Mouse (Mus musculus): ENCODE data around the gene Plcg1. TPM values are rescaled to one million over a fixed set of nuclear protein-coding genes. Genes with fewer than 3 reads are reported as not detected.

The Plcg1 gene
- polyA plus RNA-seq, 1 experiment from 2014 or later, result 68.8 TPM

GRCm38 (mm10) chr2:160804794-160805527 is 73.9 kb downstream of the Plcg1 start:
- no peak overlapping the region for H3K4me2 ChIP-seq
- no peaks in the 10 kb centered on the region for H3K27me3 ChIP-seq (ENCODE audit: insufficient read depth, low read length)
- no peak for TF ChIP-seq CTCF (IDR thresholded peaks at IDR 0.05; ENCODE audit: low read depth)
- no peaks in the 10 kb centered on the region for H3K9me3 ChIP-seq (ENCODE audit: low read depth, low read length)
- no peak for DNase-seq
- H3K4me3 ChIP-seq (ENCODE audit: low read depth, low read length), result no peak overlapping the region
- 29% methylated on average over 4 of the region's 4 CpGs for WGBS
- no peak for ATAC-seq (ENCODE audit: insufficient read depth)
- no peak overlapping the region for H3K9ac ChIP-seq
- no peaks in the 10 kb centered on the region for H3K36me3 ChIP-seq (ENCODE audit: insufficient read depth)
- peak overlapping the region; percentile 8; the same call in 1 of the 2 replicates for H3K27ac ChIP-seq (ENCODE audit: low read depth)
- H3K4me1 ChIP-seq (ENCODE audit: insufficient read depth), result 0 out of 2 replicates have a peak, but pooled peaks cover 3% of the 10 kb centered on the region

GRCm38 (mm10) chr2:160806091-160806521 is 75.0 kb downstream of the Plcg1 start:
- Histone ChIP-seq H3K4me2 (no peak overlapping the region), H3K36me3 (ENCODE audit: insufficient read depth) (no peaks in the 10 kb centered on the region), H3K9ac (no peak overlapping the region), H3K27me3 (ENCODE audit: insufficient read depth, low read length) (no peaks in the 10 kb centered on the region), H3K27ac (ENCODE audit: low read depth) (no peak overlapping the region), H3K9me3 (ENCODE audit: low read depth, low read length) (no peaks in the 10 kb centered on the region), H3K4me3 (ENCODE audit: low read depth, low read length) (no peak overlapping the region), H3K4me1 (ENCODE audit: insufficient read depth) (0 out of 2 replicates have a peak, but pooled peaks cover 3% of the 10 kb centered on the region)
- DNase-seq (peak; percentile 15), ATAC-seq (ENCODE audit: insufficient read depth) (no peak)
- TF ChIP-seq CTCF (IDR thresholded peaks at IDR 0.05; ENCODE audit: low read depth), result no peak
- 43% methylated on average over 3 of the region's 3 CpGs for WGBS

GRCm38 (mm10) chr2:160810376-160810775 is 79.3 kb downstream of the Plcg1 start:
- ATAC-seq (ENCODE audit: insufficient read depth) (no peak), DNase-seq (no peak)
- Histone ChIP-seq H3K4me2 (no peak overlapping the region), H3K36me3 (ENCODE audit: insufficient read depth) (no peaks in the 10 kb centered on the region), H3K9me3 (ENCODE audit: low read depth, low read length) (no peaks in the 10 kb centered on the region), H3K27me3 (ENCODE audit: insufficient read depth, low read length) (no peaks in the 10 kb centered on the region), H3K4me1 (ENCODE audit: insufficient read depth) (no peaks in the 10 kb centered on the region), H3K4me3 (ENCODE audit: low read depth, low read length) (no peak overlapping the region), H3K27ac (ENCODE audit: low read depth) (no peak overlapping the region), H3K9ac (no peak overlapping the region)
- no peak for TF ChIP-seq CTCF (IDR thresholded peaks at IDR 0.05; ENCODE audit: low read depth)

- DNase-seq (no peak), ATAC-seq (ENCODE audit: insufficient read depth) (no peak)
- Histone ChIP-seq H3K27ac (ENCODE audit: low read depth) (no peak overlapping the region), H3K9me3 (ENCODE audit: low read depth, low read length) (no peaks in the 10 kb centered on the region), H3K4me3 (ENCODE audit: low read depth, low read length) (no peak overlapping the region), H3K9ac (no peak overlapping the region), H3K4me1 (ENCODE audit: insufficient read depth) (no peaks in the 10 kb centered on the region), H3K36me3 (ENCODE audit: insufficient read depth) (no peaks in the 10 kb centered on the region), H3K4me2 (no peak overlapping the region), H3K27me3 (ENCODE audit: insufficient read depth, low read length) (no peaks in the 10 kb centered on the region)
- TF ChIP-seq CTCF (IDR thresholded peaks at IDR 0.05; ENCODE audit: low read depth), result no peak
- 63% methylated on average over 1 of the region's 1 CpGs for WGBS
These were observed 79.7 kb downstream of the Plcg1 start for GRCm38 (mm10) chr2:160810802-160811201.

Other genes starting within 250 kb of the Plcg1 start
- gene Top1, start 85.4 kb upstream of the Plcg1 start, polyA plus RNA-seq (2014; fragmentation: Nextera tagmentation; extraction: Ambion mirVana), result 77.6 and 83.0 TPM in 2 replicates
- gene Zhx3, start 141.7 kb downstream of the Plcg1 start, polyA plus RNA-seq (2014; fragmentation: Nextera tagmentation; extraction: Ambion mirVana), result 12.0 and 13.0 TPM in 2 replicates
- 1.5 and 2.5 TPM in 2 replicates for gene Lpin3, start 149.4 kb downstream of the Plcg1 start, polyA plus RNA-seq (2014; fragmentation: Nextera tagmentation; extraction: Ambion mirVana)
- gene Emilin3, start 181.0 kb downstream of the Plcg1 start, polyA plus RNA-seq (2014; fragmentation: Nextera tagmentation; extraction: Ambion mirVana), result 10.6 and 14.0 TPM in 2 replicates